Mouse (Mus musculus): ENCODE measurements at regions not wholly inside any gene's neighbourhood (a gene's known extent, or its start where the extent isn't known, plus 50 kb on each side); places are given as distances from the start of the nearest gene placed in this dataset.
A peak's percentile ranks its signal among the peaks of the same experiment; 100 is the strongest.

DNA sequence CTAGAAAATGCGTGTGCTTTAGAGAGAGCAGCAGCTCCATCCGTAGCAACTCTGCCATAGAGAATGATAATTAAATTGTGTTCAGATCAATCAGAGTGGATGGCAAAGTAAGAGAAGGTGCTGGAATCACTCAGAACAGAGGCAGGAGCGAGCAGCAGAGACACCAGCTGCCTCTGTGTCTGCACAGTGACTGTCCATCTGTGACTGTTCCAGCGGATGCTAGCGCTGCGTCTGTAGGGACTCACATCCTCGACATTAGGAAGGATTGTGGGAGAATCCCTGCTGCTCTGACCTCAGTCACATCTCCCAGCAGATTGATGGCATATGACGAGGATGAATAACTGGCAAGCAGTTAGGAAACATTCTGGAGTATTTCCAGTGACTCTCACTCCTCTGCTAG, 99.8 kb downstream of the Tsen15 start:
- DNase-seq, result no peak
- Histone ChIP-seq H3K27ac (ENCODE audit: insufficient read depth, low read depth, low read length) (no peak overlapping the region), H3K4me1 (ENCODE audit: control insufficient read depth, insufficient read depth, low read length) (peaks cover 3% of the 10 kb centered on the region; the same call in 1 of the 2 replicates), H3K27me3 (replicated peaks; ENCODE audit: control insufficient read depth, insufficient read depth, low read length) (no peaks in the 10 kb centered on the region), H3K4me3 (ENCODE audit: insufficient read depth, low read depth, low read length) (no peak overlapping the region), H3K36me3 (ENCODE audit: control insufficient read depth, insufficient read depth, low read length) (no peaks in the 10 kb centered on the region)
- TF ChIP-seq CTCF (conservative IDR thresholded peaks at IDR 0.05; ENCODE audit: insufficient read depth, insufficient read length, low read depth, low read length) (no peak), POLR2A (IDR thresholded peaks at IDR 0.05; ENCODE audit: low read depth, low read length) (no peak)
- WGBS, result 65% methylated on average over 8 of the region's 8 CpGs

DNA sequence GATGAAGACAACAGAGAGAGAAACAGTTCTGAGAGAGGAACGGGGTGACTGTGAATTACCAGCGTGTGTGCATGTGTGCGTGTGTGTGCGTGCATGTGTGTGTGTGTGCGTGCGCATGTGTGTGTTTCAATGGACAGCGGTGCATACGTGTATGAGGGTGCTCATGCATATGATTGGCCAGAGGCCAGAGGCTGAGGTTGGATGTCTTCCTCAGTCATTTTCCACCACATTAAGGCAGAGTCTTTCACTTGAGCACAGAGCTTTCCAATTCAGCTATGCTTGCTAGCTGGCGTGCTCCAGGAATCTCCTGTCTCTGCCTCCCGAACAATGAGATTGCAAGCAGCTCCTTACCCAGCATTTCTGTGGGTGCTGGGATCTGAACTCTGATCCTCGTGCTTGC, 104.4 kb downstream of the Tsen15 start:
- no peaks in the 10 kb centered on the region for H3K4me1 ChIP-seq (ENCODE audit: control insufficient read depth, insufficient read depth, low read length)
- no peaks in the 10 kb centered on the region for H3K36me3 ChIP-seq (ENCODE audit: control insufficient read depth, insufficient read depth, low read length)
- no peak overlapping the region for H3K4me3 ChIP-seq (ENCODE audit: insufficient read depth, low read depth, low read length)
- no peak for DNase-seq
- no peaks in the 10 kb centered on the region for H3K27me3 ChIP-seq (replicated peaks; ENCODE audit: control insufficient read depth, insufficient read depth, low read length)
- no peak overlapping the region for H3K27ac ChIP-seq (ENCODE audit: insufficient read depth, low read depth, low read length)
- TF ChIP-seq POLR2A (IDR thresholded peaks at IDR 0.05; ENCODE audit: low read depth, low read length) (no peak), CTCF (conservative IDR thresholded peaks at IDR 0.05; ENCODE audit: insufficient read depth, insufficient read length, low read depth, low read length) (no peak)
- 96% methylated on average over 11 of the region's 11 CpGs for WGBS

DNA sequence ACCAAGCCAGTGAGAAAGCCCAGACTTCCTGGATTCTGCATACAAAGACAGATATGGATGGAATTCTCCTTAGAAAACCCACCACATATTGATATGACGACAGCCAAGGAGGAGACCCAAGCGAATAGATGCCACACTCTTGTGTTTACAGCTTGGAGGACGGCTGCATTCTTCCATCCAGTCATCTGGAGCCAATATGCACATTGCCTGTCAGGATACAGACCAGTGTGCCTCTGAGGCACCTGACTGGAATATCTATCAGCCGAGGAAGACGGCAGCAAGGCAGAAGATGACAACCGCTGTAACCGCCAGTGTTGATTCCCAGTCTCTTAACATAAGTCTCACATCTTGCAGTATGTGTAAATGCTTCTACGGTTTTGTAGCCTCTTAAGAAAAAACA, 105.3 kb downstream of the Tsen15 start:
- H3K27ac ChIP-seq (ENCODE audit: insufficient read depth, low read depth, low read length), result no peak overlapping the region
- H3K36me3 ChIP-seq (ENCODE audit: control insufficient read depth, insufficient read depth, low read length), result no peaks in the 10 kb centered on the region
- no peak overlapping the region for H3K4me3 ChIP-seq (ENCODE audit: insufficient read depth, low read depth, low read length)
- 88% methylated on average over 8 of the region's 8 CpGs for WGBS
- TF ChIP-seq POLR2A (IDR thresholded peaks at IDR 0.05; ENCODE audit: low read depth, low read length), result no peak
- H3K4me1 ChIP-seq (ENCODE audit: control insufficient read depth, insufficient read depth, low read length), result no peaks in the 10 kb centered on the region
- no peaks in the 10 kb centered on the region for H3K27me3 ChIP-seq (replicated peaks; ENCODE audit: control insufficient read depth, insufficient read depth, low read length)
- DNase-seq, result no peak

DNA sequence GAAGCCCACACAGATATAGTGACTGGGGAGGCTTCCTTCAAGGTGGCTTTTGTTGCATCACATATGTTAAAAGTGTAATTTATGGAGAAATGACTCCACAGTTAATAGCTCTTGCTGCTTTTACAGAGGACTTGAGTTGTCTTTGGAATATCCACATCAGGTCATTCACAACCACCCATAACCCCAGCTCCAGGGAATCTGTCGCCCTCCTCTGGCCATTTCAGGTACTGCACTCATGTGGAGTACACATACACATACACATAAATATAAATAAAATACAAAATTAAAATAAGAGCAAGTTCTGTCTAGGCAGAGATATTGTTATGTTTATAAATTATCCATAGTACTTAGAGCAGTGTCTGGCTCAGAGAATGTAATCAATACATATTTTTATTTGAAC, 106.5 kb downstream of the Tsen15 start:
- Histone ChIP-seq H3K36me3 (ENCODE audit: control insufficient read depth, insufficient read depth, low read length) (no peaks in the 10 kb centered on the region), H3K4me3 (ENCODE audit: insufficient read depth, low read depth, low read length) (no peak overlapping the region), H3K27me3 (replicated peaks; ENCODE audit: control insufficient read depth, insufficient read depth, low read length) (no peaks in the 10 kb centered on the region), H3K4me1 (ENCODE audit: control insufficient read depth, insufficient read depth, low read length) (no peaks in the 10 kb centered on the region), H3K27ac (ENCODE audit: insufficient read depth, low read depth, low read length) (no peak overlapping the region)
- 39% methylated on average over 1 of the region's 1 CpGs for WGBS
- no peak for DNase-seq
- peak; percentile 37 for TF ChIP-seq CTCF (conservative IDR thresholded peaks at IDR 0.05; ENCODE audit: insufficient read depth, insufficient read length, low read depth, low read length)
- TF ChIP-seq POLR2A (IDR thresholded peaks at IDR 0.05; ENCODE audit: low read depth, low read length), result no peak

DNA sequence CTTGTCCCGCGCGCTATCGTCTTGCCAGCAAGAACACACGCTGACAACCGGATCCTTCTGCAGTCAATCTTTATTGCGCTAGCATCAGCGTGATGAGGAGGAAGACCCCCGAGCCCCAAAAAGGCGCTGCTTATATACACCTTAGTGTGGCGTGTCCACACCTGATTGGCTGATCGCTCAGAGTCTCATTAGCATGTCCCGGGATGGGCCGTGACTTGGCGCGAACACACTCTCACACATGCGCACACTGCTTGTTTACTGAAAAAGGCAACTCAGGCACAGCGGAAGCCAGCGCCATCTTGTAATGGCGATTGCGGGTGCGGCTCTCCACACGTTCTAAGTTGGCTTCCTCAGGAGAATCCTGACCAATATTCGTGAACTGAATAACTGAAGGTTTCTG, 111.5 kb downstream of the Tsen15 start:
- TF ChIP-seq POLR2A (IDR thresholded peaks at IDR 0.05; ENCODE audit: low read depth, low read length) (no peak), CTCF (conservative IDR thresholded peaks at IDR 0.05; ENCODE audit: insufficient read depth, insufficient read length, low read depth, low read length) (no peak)
- DNase-seq, result no peak
- Histone ChIP-seq H3K4me1 (ENCODE audit: control insufficient read depth, insufficient read depth, low read length) (no peaks in the 10 kb centered on the region; the same call in 1 of the 2 replicates), H3K27me3 (replicated peaks; ENCODE audit: control insufficient read depth, insufficient read depth, low read length) (no peaks in the 10 kb centered on the region), H3K36me3 (ENCODE audit: control insufficient read depth, insufficient read depth, low read length) (no peaks in the 10 kb centered on the region), H3K4me3 (ENCODE audit: insufficient read depth, low read depth, low read length) (no peak overlapping the region), H3K27ac (ENCODE audit: insufficient read depth, low read depth, low read length) (no peak overlapping the region)
- 98% methylated on average over 24 of the region's 24 CpGs for WGBS

DNA sequence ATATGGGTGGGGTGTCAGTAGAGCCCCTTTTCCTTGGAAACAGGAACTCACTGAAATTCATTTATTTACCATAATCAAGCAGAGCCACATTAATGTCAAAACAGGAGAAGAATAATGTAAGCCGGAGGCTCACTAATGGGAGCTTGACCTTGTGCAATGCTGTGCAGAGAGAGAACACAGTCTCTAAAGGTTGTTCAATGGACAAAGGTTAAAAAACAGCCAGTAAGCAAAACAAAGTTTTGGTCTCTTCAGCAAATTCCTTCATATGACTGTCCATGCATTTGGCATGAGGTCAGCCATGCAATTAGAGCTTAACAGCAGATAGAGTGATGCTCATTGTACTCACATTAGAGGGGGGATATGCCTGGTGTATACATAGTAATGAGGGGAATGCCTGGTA, 113.1 kb downstream of the Tsen15 start:
- 38% methylated on average over 1 of the region's 1 CpGs for WGBS
- H3K27ac ChIP-seq (ENCODE audit: insufficient read depth, low read depth, low read length), result no peak overlapping the region
- no peak overlapping the region for H3K4me3 ChIP-seq (ENCODE audit: insufficient read depth, low read depth, low read length)
- no peaks in the 10 kb centered on the region for H3K36me3 ChIP-seq (ENCODE audit: control insufficient read depth, insufficient read depth, low read length)
- TF ChIP-seq POLR2A (IDR thresholded peaks at IDR 0.05; ENCODE audit: low read depth, low read length) (no peak), CTCF (conservative IDR thresholded peaks at IDR 0.05; ENCODE audit: insufficient read depth, insufficient read length, low read depth, low read length) (no peak)
- H3K27me3 ChIP-seq (replicated peaks; ENCODE audit: control insufficient read depth, insufficient read depth, low read length), result no peaks in the 10 kb centered on the region
- H3K4me1 ChIP-seq (ENCODE audit: control insufficient read depth, insufficient read depth, low read length), result no peaks in the 10 kb centered on the region; the same call in 1 of the 2 replicates
- peak; percentile 65 for DNase-seq

DNA sequence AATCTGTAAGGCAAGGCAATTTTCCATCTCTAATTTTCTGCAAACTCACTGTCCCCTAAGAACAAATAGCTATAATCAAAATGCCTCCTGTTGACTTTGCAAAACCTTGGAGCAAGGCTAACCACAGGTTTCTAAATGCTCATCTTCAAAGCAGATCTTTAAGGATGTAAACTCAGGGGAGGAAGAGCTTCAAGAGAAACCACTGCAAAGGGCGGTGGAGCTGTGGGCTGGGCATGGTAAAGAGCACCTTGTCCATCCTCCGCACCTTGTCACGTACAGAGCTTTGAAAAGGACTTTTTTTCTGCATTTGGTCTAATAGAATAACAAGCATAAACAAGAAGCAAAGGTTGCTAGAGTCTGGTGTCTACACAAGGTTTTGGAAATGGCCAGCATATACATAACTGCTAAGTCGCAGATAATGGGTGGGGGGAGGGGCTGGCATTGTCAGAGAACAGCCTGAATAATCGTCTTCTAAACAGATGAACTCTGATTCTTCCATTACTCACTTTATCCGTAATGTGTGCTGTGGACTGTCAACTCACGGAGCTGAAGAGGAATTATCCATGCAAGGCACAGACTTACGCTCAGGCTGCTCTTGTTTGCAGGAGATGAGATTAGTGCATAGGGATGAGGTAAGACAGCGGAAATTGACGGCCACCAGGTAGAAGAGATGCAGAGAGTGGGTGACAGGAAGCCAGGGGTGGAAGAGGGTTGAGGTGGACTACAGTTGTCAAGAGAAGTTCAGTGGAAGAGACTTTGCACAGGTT, 116.4 kb downstream of the Tsen15 start:
- Histone ChIP-seq H3K4me3 (ENCODE audit: insufficient read depth, low read depth, low read length) (no peak overlapping the region), H3K36me3 (ENCODE audit: control insufficient read depth, insufficient read depth, low read length) (no peaks in the 10 kb centered on the region), H3K4me1 (ENCODE audit: control insufficient read depth, insufficient read depth, low read length) (no peaks in the 10 kb centered on the region; the same call in 1 of the 2 replicates), H3K27ac (ENCODE audit: insufficient read depth, low read depth, low read length) (no peak overlapping the region), H3K27me3 (replicated peaks; ENCODE audit: control insufficient read depth, insufficient read depth, low read length) (no peaks in the 10 kb centered on the region)
- 81% methylated on average over 10 of the region's 10 CpGs for WGBS
- TF ChIP-seq POLR2A (IDR thresholded peaks at IDR 0.05; ENCODE audit: low read depth, low read length), result no peak
- TF ChIP-seq CTCF (conservative IDR thresholded peaks at IDR 0.05; ENCODE audit: insufficient read depth, insufficient read length, low read depth, low read length), result no peak
- no peak for DNase-seq

All from kidney, adult 2 months (tissue).